Mouse (Mus musculus) CH12.LX (cell line): ENCODE measurements around the gene Ptchd4. TPM values are rescaled to one million over a fixed set of nuclear protein-coding genes. Genes with fewer than 3 reads are reported as not detected.

Source experiments
- DNase-seq: peaks from one replicate; pipeline ENCODE4 v3.0.0-alpha.2; 2013; ENCODE audit errors: extremely low read depth
- H3K27ac ChIP-seq: 2 replicates; pipeline ENCODE4 v1.5.1; 2012; ENCODE audit warnings: low read depth, mild to moderate bottlenecking, control low read depth, moderate library complexity; ENCODE audit not compliant: insufficient read depth
- H3K27me3 ChIP-seq: replicated peaks from 2 replicates; pipeline ENCODE3; 2012; ENCODE audit warnings: inconsistent platforms
- H3K36me3 ChIP-seq, 2 experiments: replicated peaks in 1 of 2; 2 replicates each; pipeline versions ENCODE3 to v1.6.1; 2012; ENCODE audit warnings: inconsistent platforms in 1 of 2, low read length in 1 of 2, mild to moderate bottlenecking in 1 of 2, mixed read lengths in 1 of 2, moderate library complexity in 1 of 2; ENCODE audit not compliant: control insufficient read depth in 1 of 2, insufficient read depth in 1 of 2
- H3K4me1 ChIP-seq, 2 experiments: 2 replicates each; pipeline ENCODE4 v1.6.1; 2012; ENCODE audit warnings: inconsistent platforms in 1 of 2, moderate library complexity in 1 of 2; ENCODE audit not compliant: insufficient read depth in 2 of 2, control insufficient read depth in 1 of 2
- H3K4me2 ChIP-seq: 2 replicates; pipeline ENCODE4 v1.6.1; 2012; ENCODE audit warnings: low read depth, mild to moderate bottlenecking, control low read depth; ENCODE audit not compliant: poor library complexity, insufficient read depth, severe bottlenecking
- H3K4me3 ChIP-seq, 3 experiments: fragments of 150-350 bp in 1 of 3; sonication (generic) in 1 of 3; replicated peaks in 1 of 3; 2 replicates each; pipeline versions ENCODE3 to v1.5.1; 2011 to 2012; ENCODE audit warnings: low read depth in 2 of 3, low read length in 2 of 3, mild to moderate bottlenecking in 2 of 3, moderate library complexity in 2 of 3, control low read depth in 1 of 3, improper control_type of control experiment in 1 of 3, inconsistent platforms in 1 of 3, mixed read lengths in 1 of 3; ENCODE audit not compliant: poor library complexity in 1 of 3
- H3K79me2 ChIP-seq: replicated peaks from 2 replicates; pipeline ENCODE4 v1.6.1; 2012; ENCODE audit warnings: mild to moderate bottlenecking, moderate library complexity; ENCODE audit not compliant: control insufficient read depth, poor library complexity, insufficient read depth, severe bottlenecking; ENCODE audit errors: extremely low read depth
- H3K9ac ChIP-seq: 2 replicates; pipeline ENCODE4 v1.6.1; 2012; ENCODE audit warnings: low read depth, mild to moderate bottlenecking, control low read depth, moderate library complexity; ENCODE audit not compliant: insufficient read depth
- H3K9me3 ChIP-seq: replicated peaks from 2 replicates; pipeline ENCODE3; 2012; ENCODE audit warnings: low read length, inconsistent platforms, mixed read lengths
- EP300 ChIP-seq: IDR thresholded peaks from 2 replicates; pipeline ENCODE4 v1.6.1; 2011; ENCODE audit warnings: low read length, improper control_type of control experiment
- ETS1 ChIP-seq: conservative IDR thresholded peaks from 2 replicates; pipeline ENCODE4 v1.6.1; 2012; ENCODE audit warnings: low read depth, mild to moderate bottlenecking, inconsistent platforms, low read length, improper control_type of control experiment, moderate library complexity
- GABPA ChIP-seq: IDR thresholded peaks from 2 replicates; pipeline ENCODE4 v1.6.1; 2012; ENCODE audit warnings: low read depth, low read length, improper control_type of control experiment, inconsistent platforms; ENCODE audit not compliant: insufficient replicate concordance
- IRF4 ChIP-seq: IDR thresholded peaks from 2 replicates; pipeline ENCODE4 v1.6.1; 2014; ENCODE audit warnings: low read depth, mild to moderate bottlenecking, inconsistent platforms, low read length, improper control_type of control experiment
- JUN ChIP-seq: IDR thresholded peaks from 2 replicates; pipeline ENCODE4 v1.6.1; 2011; ENCODE audit warnings: low read depth, mild to moderate bottlenecking, low read length, improper control_type of control experiment, moderate library complexity; ENCODE audit not compliant: insufficient read depth
- MAFK ChIP-seq: IDR thresholded peaks from 2 replicates; pipeline ENCODE4 v1.6.1; 2011; ENCODE audit warnings: low read length, improper control_type of control experiment; ENCODE audit not compliant: insufficient replicate concordance
- MAZ ChIP-seq: IDR thresholded peaks from 2 replicates; pipeline ENCODE4 v1.6.1; 2012; ENCODE audit warnings: low read depth, mild to moderate bottlenecking, inconsistent platforms, low read length, improper control_type of control experiment, moderate library complexity
- MYC ChIP-seq: IDR thresholded peaks from 2 replicates; pipeline ENCODE4 v1.6.1; 2011; ENCODE audit warnings: low read depth, mild to moderate bottlenecking, improper control_type of control experiment, low read length
- PAX5 ChIP-seq: IDR thresholded peaks from 2 replicates; pipeline ENCODE4 v1.6.1; 2012; ENCODE audit warnings: low read length, inconsistent platforms, mixed read lengths
- POLR2A ChIP-seq: IDR thresholded peaks from 2 replicates; pipeline ENCODE4 v1.6.1; 2011; ENCODE audit warnings: low read depth, mild to moderate bottlenecking, improper control_type of control experiment, low read length
- POLR2AphosphoS2 ChIP-seq: IDR thresholded peaks from 2 replicates; pipeline ENCODE4 v1.6.1; 2011; ENCODE audit warnings: low read depth, low read length, improper control_type of control experiment
- RAD21 ChIP-seq: IDR thresholded peaks from 2 replicates; pipeline ENCODE4 v1.6.1; 2011; ENCODE audit warnings: low read depth, mild to moderate bottlenecking, low read length, improper control_type of control experiment, moderate library complexity
- RCOR1 ChIP-seq: conservative IDR thresholded peaks from 2 replicates; pipeline ENCODE4 v1.6.1; 2012; ENCODE audit warnings: low read depth, mild to moderate bottlenecking, inconsistent platforms, low read length, improper control_type of control experiment
- SIN3A ChIP-seq: IDR thresholded peaks from 2 replicates; pipeline ENCODE4 v1.6.1; 2012; ENCODE audit warnings: low read length, improper control_type of control experiment, inconsistent platforms
- TCF12 ChIP-seq: IDR thresholded peaks from 2 replicates; pipeline ENCODE4 v1.6.1; 2014; ENCODE audit warnings: low read depth, mild to moderate bottlenecking, inconsistent platforms, low read length, improper control_type of control experiment
- UBTF ChIP-seq: IDR thresholded peaks from 2 replicates; pipeline ENCODE4 v1.6.1; 2012; ENCODE audit warnings: low read depth, mild to moderate bottlenecking, inconsistent platforms, low read length, improper control_type of control experiment, moderate library complexity
- USF2 ChIP-seq: conservative IDR thresholded peaks from 2 replicates; pipeline ENCODE4 v1.6.1; 2011; ENCODE audit warnings: low read depth, low read length, improper control_type of control experiment
- ZKSCAN1 ChIP-seq: IDR thresholded peaks from 2 replicates; pipeline ENCODE4 v1.6.1; 2012; ENCODE audit warnings: low read depth, inconsistent platforms, low read length, improper control_type of control experiment, borderline replicate concordance
- dilution Hi-C: fragments of 300-500 bp; cut with MboI; formaldehyde crosslinking; loops from 2 replicates; pipeline ENCODE4 v1.14.3; 2020; ENCODE audit warnings: low sequenced_read_pairs; ENCODE audit not compliant: extremely low pct_unique_long_range_greater_than_20kb, extremely low pct_ligation_motif_present
- in situ Hi-C: fragments of 300-500 bp; cut with MboI; formaldehyde crosslinking; loops from 3 replicates; pipeline ENCODE4 v1.14.3; 2019; ENCODE audit warnings: low sequenced_read_pairs, low pct_ligation_motif_present, low pct_unique_long_range_greater_than_20kb, mixed read lengths
- polyA plus RNA-seq: library from polyadenylated mRNA; unstranded; fragments of >175 nt; gene quantifications from 2 replicates; pipeline ENCODE4 v1.2.1, GENCODE M21; 2012; ENCODE audit warnings: low read depth; ENCODE audit not compliant: insufficient read length
- total RNA-seq, 2 experiments: library from RNA; depleted of rRNA; stranded (reverse); fragments of 300-350 nt in 1 of 2; fragments of >200 nt in 1 of 2; gene quantifications; 2 replicates each; pipeline ENCODE4 v1.2.3; 2012 to 2014

Gene Ptchd4
- total and polyA plus RNA-seq, 3 experiments = not detected

DNA sequence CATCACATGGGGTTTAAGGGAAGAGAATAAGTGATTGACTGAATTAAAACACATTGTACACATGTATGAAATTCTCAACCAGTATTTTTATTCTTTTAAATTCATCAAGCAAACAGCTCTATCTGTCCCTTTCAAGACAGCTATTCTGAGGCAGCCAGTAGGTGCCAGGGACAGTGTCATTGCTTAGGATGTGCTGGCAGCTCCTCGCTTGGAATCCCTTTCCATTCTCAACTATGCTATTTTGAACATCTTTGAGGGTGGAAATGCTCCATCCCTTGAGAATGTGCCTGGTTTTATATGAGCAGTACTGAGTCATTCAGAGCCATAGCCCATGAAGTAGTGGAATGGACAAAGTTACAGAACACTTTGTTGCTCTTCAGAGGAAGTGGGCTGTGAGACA lies 112.2 kb downstream of the Ptchd4 start:
- TF ChIP-seq SIN3A (no peak), MAZ (no peak), JUN (no peak), USF2 (no peak), GABPA (no peak), IRF4 (no peak)
- dilution Hi-C loops (no loop called here), in situ Hi-C loops (no loop called here)
- no peaks in the 10 kb centered on the region for H3K27me3 ChIP-seq
- no peaks in the 10 kb centered on the region for H3K36me3 ChIP-seq
- no peak overlapping the region for H3K4me3 ChIP-seq
- no peak for DNase-seq
- H3K4me1 ChIP-seq = no peaks in the 10 kb centered on the region
- no peak overlapping the region for H3K27ac ChIP-seq
- no peaks in the 10 kb centered on the region for H3K79me2 ChIP-seq
- H3K9me3 ChIP-seq = peaks cover 7% of the 10 kb centered on the region
- H3K4me2 ChIP-seq = no peak overlapping the region
- H3K9ac ChIP-seq = no peak overlapping the region

DNA sequence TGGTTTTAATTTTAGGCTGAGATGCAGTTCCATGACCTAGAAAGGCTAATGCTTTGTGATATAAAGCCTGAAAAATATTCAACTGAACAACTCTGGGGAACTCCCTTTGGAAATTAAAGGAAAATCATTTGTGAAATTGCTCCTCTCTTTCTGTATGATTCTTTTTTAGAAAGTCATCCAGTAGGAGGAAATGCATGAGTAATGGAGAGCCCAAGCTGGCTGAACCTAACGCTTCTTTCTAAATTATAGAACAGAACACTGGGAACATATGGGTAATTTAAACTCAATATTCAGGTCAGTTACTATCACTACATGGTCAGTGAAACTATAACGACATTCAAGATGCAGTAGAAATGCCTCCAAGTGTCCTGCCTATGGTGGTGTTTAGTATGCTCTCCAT lies 114.6 kb downstream of the Ptchd4 start:
- no peak for DNase-seq
- H3K36me3 ChIP-seq = no peaks in the 10 kb centered on the region
- in situ Hi-C loops = no loop called here
- TF ChIP-seq POLR2A (no peak), ZKSCAN1 (no peak), JUN (no peak), POLR2AphosphoS2 (no peak), RAD21 (no peak), PAX5 (no peak)
- TF ChIP-seq, all 38 proteins: peak for 0
- Histone ChIP-seq H3K27ac (no peak overlapping the region), H3K4me2 (no peak overlapping the region), H3K9ac (no peak overlapping the region), H3K4me1 (no peaks in the 10 kb centered on the region), H3K9me3 (peaks cover 4% of the 10 kb centered on the region), H3K4me3 (no peak overlapping the region), H3K27me3 (no peaks in the 10 kb centered on the region), H3K79me2 (no peaks in the 10 kb centered on the region)
- dilution Hi-C loops = no loop called here

DNA sequence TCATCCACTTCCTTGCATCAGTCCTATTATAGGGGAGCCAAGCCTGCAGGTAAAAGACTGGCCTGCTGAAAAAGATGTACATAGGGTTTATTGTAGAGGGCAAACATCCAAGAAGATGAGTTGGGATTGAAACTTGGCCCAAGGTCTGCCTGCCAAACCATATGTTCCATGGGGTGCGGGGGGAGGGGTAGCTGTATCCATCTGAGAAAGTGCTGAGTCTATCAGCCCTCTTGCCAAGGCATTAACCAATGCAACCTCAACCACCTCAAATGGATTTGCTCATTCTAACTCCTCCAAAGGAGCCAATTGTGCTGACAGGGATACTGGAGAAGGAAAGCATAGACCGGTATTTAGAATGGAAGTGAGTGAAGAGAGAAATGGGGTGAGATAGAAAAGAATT lies 136.5 kb downstream of the Ptchd4 start:
- Histone ChIP-seq H3K27ac (no peak overlapping the region), H3K79me2 (no peaks in the 10 kb centered on the region), H3K4me3 (no peak overlapping the region), H3K4me1 (peaks cover 0 to 20% of the 10 kb centered on the region in 2 experiments; a peak in 2 of 4 replicates), H3K27me3 (no peaks in the 10 kb centered on the region), H3K4me2 (no peak overlapping the region), H3K9ac (no peak overlapping the region), H3K9me3 (peaks cover 7% of the 10 kb centered on the region), H3K36me3 (no peaks in the 10 kb centered on the region)
- dilution Hi-C loops = no loop called here
- TF ChIP-seq IRF4 (no peak), UBTF (no peak), SIN3A (no peak), RAD21 (no peak), PAX5 (no peak), TCF12 (no peak), MYC (no peak), EP300 (no peak), MAFK (no peak), ETS1 (no peak), RCOR1 (no peak)
- DNase-seq = no peak
- in situ Hi-C loops = no loop called here
